Comparison of ENCODE assay signal across 24 mouse cellular contexts in genomic region chr4:45131021-45131420, GRCm38 (mm10). TPM values are rescaled to one million over a fixed set of nuclear protein-coding genes. Genes with fewer than 3 reads are reported as not detected.
"Had no signal": no experiment of that assay in that cellular context is flagged by ENCODE, and none has a peak within 500 bp of the region (broad histone marks: within the 10 kb centered on the region; RNA-seq: fewer than 3 reads in every experiment).

No protein-coding gene starts in this region.

- H3K27me3 ChIP-seq: heart, embryonic 13.5 days; heart, embryonic 15.5 days; hindbrain, embryonic 12.5 days; intestine, embryonic 15.5 days; limb, embryonic 12.5 days had no signal

- DNase-seq: gastrocnemius, adult 2 months; gastrocnemius, postnatal 10 days; gastrocnemius, postnatal 25 days; heart, adult 18-20 months; heart, postnatal 14 days; heart, postnatal 4 days; kidney, adult 18-20 months; kidney, adult 8-10 months; kidney, postnatal 10 days; kidney, postnatal 25 days; kidney, postnatal 4 days; liver had no signal

- H3K27ac ChIP-seq: gastrocnemius, adult 2 months; heart, embryonic 13.5 days; heart, embryonic 15.5 days; hindbrain, embryonic 10.5 days; hindbrain, embryonic 12.5 days; hindbrain, embryonic 14.5 days; intestine, embryonic 15.5 days; layer of hippocampus, adult 2 months; left cerebral cortex, adult 2 months; limb, embryonic 10.5 days; limb, embryonic 12.5 days had no signal

- H3K9me3 ChIP-seq: heart, embryonic 13.5 days; heart, embryonic 15.5 days; hindbrain, embryonic 10.5 days; hindbrain, embryonic 12.5 days; intestine, embryonic 15.5 days; limb, embryonic 10.5 days; limb, embryonic 12.5 days had no signal

- H3K4me3 ChIP-seq: gastrocnemius, adult 2 months; heart, embryonic 13.5 days; heart, embryonic 15.5 days; hindbrain, embryonic 10.5 days; hindbrain, embryonic 12.5 days; intestine, embryonic 15.5 days; layer of hippocampus, adult 2 months; left cerebral cortex, adult 2 months; limb, embryonic 10.5 days; limb, embryonic 12.5 days had no signal

- H3K4me1 ChIP-seq: hindbrain, embryonic 12.5 days; intestine, embryonic 15.5 days; limb, embryonic 10.5 days; limb, embryonic 12.5 days had no signal

- H3K36me3 ChIP-seq: heart, embryonic 13.5 days; heart, embryonic 15.5 days; hindbrain, embryonic 10.5 days; hindbrain, embryonic 12.5 days; intestine, embryonic 15.5 days; limb, embryonic 10.5 days; limb, embryonic 12.5 days had no signal

RNA-seq across cellular contexts. Expression of gene Frmpd1, which starts 53.7 kb away (rescaled TPM):
- total RNA-seq: granulocyte monocyte progenitor cell, adult 5-6 weeks had no signal
- polyA plus RNA-seq: inflammation-experienced regulatory T-cells, adult 6 months had no signal
